Mouse (Mus musculus) embryonic facial prominence, embryonic 12.5 days (tissue): ENCODE results near the gene Comtd1. TPM values are rescaled to one million over a fixed set of nuclear protein-coding genes. Genes with fewer than 3 reads are reported as not detected.

Source experiments
- polyA plus RNA-seq: library from polyadenylated mRNA; unstranded; fragments of >200 nt; fragmentation: Nextera tagmentation; extraction: Ambion mirVana; gene quantifications from 2 replicates; pipeline ENCODE4 v1.2.1, GENCODE M21; 2016

Comtd1 gene
- polyA plus RNA-seq, 1 experiment from 2014 or later = 20.1 TPM

Other genes starting within 250 kb of the Comtd1 start
- gene Dupd1, start 134.4 kb downstream of the Comtd1 start, polyA plus RNA-seq = 0.39 and 0.47 TPM in 2 replicates
- gene Samd8, start 98.4 kb downstream of the Comtd1 start, polyA plus RNA-seq = 12.8 and 13.8 TPM in 2 replicates
- gene Dusp13, start 97.8 kb downstream of the Comtd1 start, polyA plus RNA-seq = not detected in 2 replicates
- gene Vdac2, start 23.7 kb downstream of the Comtd1 start, polyA plus RNA-seq = 231 and 240 TPM in 2 replicates
- 35.5 and 40.3 TPM in 2 replicates for gene Zfp503, start 140.6 kb upstream of the Comtd1 start, polyA plus RNA-seq
- gene Lrmda, start 170.7 kb upstream of the Comtd1 start, polyA plus RNA-seq = 0.28 and 0.69 TPM in 2 replicates